Mouse (Mus musculus): ENCODE measurements around the gene Rrbp1. TPM values are rescaled to one million over a fixed set of nuclear protein-coding genes. Genes with fewer than 3 reads are reported as not detected.

Gene Rrbp1
- total and polyA plus RNA-seq, 2 experiments from 2014 or later, result 29.9 to 34.4 TPM

- no peaks in the 10 kb centered on the region; the same call in 1 of the 2 replicates for H3K4me1 ChIP-seq (ENCODE audit: insufficient read depth, low read length)
- DNase-seq (ENCODE audit: low spot score), result no peak
- H3K27ac ChIP-seq, result no peak overlapping the region
- H3K9ac ChIP-seq (replicated peaks; ENCODE audit: low read length), result no peak overlapping the region
- H3K36me3 ChIP-seq (ENCODE audit: insufficient read depth, low read length), result no peaks in the 10 kb centered on the region
- H3K27me3 ChIP-seq (ENCODE audit: insufficient read depth, low read length), result no peaks in the 10 kb centered on the region
- peak overlapping the region; percentile 92; the same call in 1 of the 2 replicates for H3K4me3 ChIP-seq (ENCODE audit: low read length)
- no peak for TF ChIP-seq CTCF (IDR thresholded peaks at IDR 0.05; ENCODE audit: low read depth)
- no peak for ATAC-seq
- H3K4me2 ChIP-seq (ENCODE audit: low read depth, low read length), result peak overlapping the region; percentile 66; the same call in 1 of the 2 replicates
- 59% methylated on average over 1 of the region's 1 CpGs for WGBS
- no peaks in the 10 kb centered on the region for H3K9me3 ChIP-seq (ENCODE audit: low read length)
These were observed 2.0 kb downstream of the Rrbp1 start for GRCm38 (mm10) chr2:144009081-144009480.

GRCm38 (mm10) chr2:144007211-144007610 is 3.9 kb downstream of the Rrbp1 start:
- Histone ChIP-seq H3K9me3 (ENCODE audit: low read length) (no peaks in the 10 kb centered on the region), H3K4me1 (ENCODE audit: insufficient read depth, low read length) (no peaks in the 10 kb centered on the region; the same call in 1 of the 2 replicates), H3K36me3 (ENCODE audit: insufficient read depth, low read length) (no peaks in the 10 kb centered on the region), H3K27ac (no peak overlapping the region), H3K27me3 (ENCODE audit: insufficient read depth, low read length) (no peaks in the 10 kb centered on the region), H3K4me3 (ENCODE audit: low read length) (no peak overlapping the region), H3K9ac (replicated peaks; ENCODE audit: low read length) (no peak overlapping the region), H3K4me2 (ENCODE audit: low read depth, low read length) (no peak overlapping the region)
- TF ChIP-seq CTCF (IDR thresholded peaks at IDR 0.05; ENCODE audit: low read depth), result no peak
- 89% methylated on average over 4 of the region's 4 CpGs for WGBS
- DNase-seq (ENCODE audit: low spot score), result no peak
- no peak for ATAC-seq

GRCm38 (mm10) chr2:144006686-144007085 is 4.4 kb downstream of the Rrbp1 start:
- Histone ChIP-seq H3K4me1 (ENCODE audit: insufficient read depth, low read length) (no peaks in the 10 kb centered on the region; the same call in 1 of the 2 replicates), H3K9me3 (ENCODE audit: low read length) (no peaks in the 10 kb centered on the region), H3K27ac (no peak overlapping the region), H3K27me3 (ENCODE audit: insufficient read depth, low read length) (no peaks in the 10 kb centered on the region), H3K36me3 (ENCODE audit: insufficient read depth, low read length) (no peaks in the 10 kb centered on the region), H3K9ac (replicated peaks; ENCODE audit: low read length) (no peak overlapping the region), H3K4me3 (ENCODE audit: low read length) (no peak overlapping the region), H3K4me2 (ENCODE audit: low read depth, low read length) (no peak overlapping the region)
- WGBS, result 82% methylated on average over 6 of the region's 6 CpGs
- no peak for ATAC-seq
- no peak for TF ChIP-seq CTCF (IDR thresholded peaks at IDR 0.05; ENCODE audit: low read depth)
- DNase-seq (ENCODE audit: low spot score), result no peak

GRCm38 (mm10) chr2:144005166-144005955 is 5.7 kb downstream of the Rrbp1 start:
- no peak for ATAC-seq
- WGBS, result 75% methylated on average over 6 of the region's 6 CpGs

GRCm38 (mm10) chr2:144003544-144003943 is 7.5 kb downstream of the Rrbp1 start:
- no peak for TF ChIP-seq CTCF (IDR thresholded peaks at IDR 0.05; ENCODE audit: low read depth)
- Histone ChIP-seq H3K4me1 (ENCODE audit: insufficient read depth, low read length) (no peaks in the 10 kb centered on the region; the same call in 1 of the 2 replicates), H3K36me3 (ENCODE audit: insufficient read depth, low read length) (no peaks in the 10 kb centered on the region), H3K4me3 (ENCODE audit: low read length) (no peak overlapping the region), H3K9me3 (ENCODE audit: low read length) (no peaks in the 10 kb centered on the region), H3K4me2 (ENCODE audit: low read depth, low read length) (no peak overlapping the region), H3K27me3 (ENCODE audit: insufficient read depth, low read length) (no peaks in the 10 kb centered on the region), H3K27ac (no peak overlapping the region; the same call in 1 of the 2 replicates), H3K9ac (replicated peaks; ENCODE audit: low read length) (no peak overlapping the region)
- DNase-seq (ENCODE audit: low spot score), result peak; percentile 51
- 37% methylated on average over 2 of the region's 2 CpGs for WGBS
- no peak for ATAC-seq

More at GRCm38 (mm10) chr2:144005166-144005955, 5.7 kb downstream of the Rrbp1 start:
- no peak overlapping the region for H3K4me3 ChIP-seq (ENCODE audit: low read length)
- peak; percentile 11; the same call in 1 of the 2 replicates for TF ChIP-seq CTCF (IDR thresholded peaks at IDR 0.05; ENCODE audit: low read depth)
- no peak overlapping the region for H3K4me2 ChIP-seq (ENCODE audit: low read depth, low read length)
- no peaks in the 10 kb centered on the region; the same call in 1 of the 2 replicates for H3K4me1 ChIP-seq (ENCODE audit: insufficient read depth, low read length)
- H3K27ac ChIP-seq, result no peak overlapping the region
- H3K27me3 ChIP-seq (ENCODE audit: insufficient read depth, low read length), result no peaks in the 10 kb centered on the region
- H3K9ac ChIP-seq (replicated peaks; ENCODE audit: low read length), result no peak overlapping the region
- DNase-seq (ENCODE audit: low spot score), result no peak
- no peaks in the 10 kb centered on the region for H3K36me3 ChIP-seq (ENCODE audit: insufficient read depth, low read length)
- no peaks in the 10 kb centered on the region for H3K9me3 ChIP-seq (ENCODE audit: low read length)

GRCm38 (mm10) chr2:144002229-144002984 is 8.7 kb downstream of the Rrbp1 start:
- Histone ChIP-seq H3K27me3 (ENCODE audit: insufficient read depth, low read length) (no peaks in the 10 kb centered on the region), H3K9ac (replicated peaks; ENCODE audit: low read length) (no peak overlapping the region), H3K4me1 (ENCODE audit: insufficient read depth, low read length) (no peaks in the 10 kb centered on the region; the same call in 1 of the 2 replicates), H3K9me3 (ENCODE audit: low read length) (no peaks in the 10 kb centered on the region), H3K27ac (no peak overlapping the region), H3K4me3 (ENCODE audit: low read length) (no peak overlapping the region), H3K36me3 (ENCODE audit: insufficient read depth, low read length) (no peaks in the 10 kb centered on the region), H3K4me2 (ENCODE audit: low read depth, low read length) (no peak overlapping the region)
- no peak for ATAC-seq
- no peak for DNase-seq (ENCODE audit: low spot score)
- WGBS, result 85% methylated on average over 5 of the region's 5 CpGs
- TF ChIP-seq CTCF (IDR thresholded peaks at IDR 0.05; ENCODE audit: low read depth), result no peak
